Mouse (Mus musculus) bone marrow macrophage, adult 2 months (primary cell): ENCODE results near the gene Gm45021. TPM values are rescaled to one million over a fixed set of nuclear protein-coding genes. Genes with fewer than 3 reads are reported as not detected.

Experiments
- H3K27ac ChIP-seq: 2 replicates; pipeline ENCODE4 v1.5.1; 2012; ENCODE audit warnings: low read depth, low read length; ENCODE audit not compliant: insufficient read depth
- H3K4me1 ChIP-seq: 2 replicates; pipeline ENCODE4 v1.6.1; 2012; ENCODE audit warnings: low read length; ENCODE audit not compliant: control insufficient read depth, insufficient read depth
- H3K4me3 ChIP-seq: 2 replicates; pipeline ENCODE4 v1.5.1; 2012; ENCODE audit warnings: mild to moderate bottlenecking, low read length, moderate library complexity; ENCODE audit not compliant: insufficient read depth
- CTCF ChIP-seq: IDR thresholded peaks from 2 replicates; pipeline ENCODE4 v1.5.1; 2012; ENCODE audit warnings: low read depth, mild to moderate bottlenecking, low read length, moderate library complexity
- POLR2A ChIP-seq: IDR thresholded peaks from 2 replicates; pipeline ENCODE4 v1.6.1; 2012; ENCODE audit warnings: mild to moderate bottlenecking, low read depth, low read length, borderline replicate concordance
- polyA plus RNA-seq: library from polyadenylated mRNA; stranded (reverse); fragments of >200 nt; gene quantifications from 2 replicates; pipeline ENCODE4 v1.2.4, GENCODE M21; 2012; ENCODE audit not compliant: missing spikeins, insufficient read depth, insufficient read length

Gm45021 gene
- polyA plus RNA-seq, 1 experiment, result not detected

DNA sequence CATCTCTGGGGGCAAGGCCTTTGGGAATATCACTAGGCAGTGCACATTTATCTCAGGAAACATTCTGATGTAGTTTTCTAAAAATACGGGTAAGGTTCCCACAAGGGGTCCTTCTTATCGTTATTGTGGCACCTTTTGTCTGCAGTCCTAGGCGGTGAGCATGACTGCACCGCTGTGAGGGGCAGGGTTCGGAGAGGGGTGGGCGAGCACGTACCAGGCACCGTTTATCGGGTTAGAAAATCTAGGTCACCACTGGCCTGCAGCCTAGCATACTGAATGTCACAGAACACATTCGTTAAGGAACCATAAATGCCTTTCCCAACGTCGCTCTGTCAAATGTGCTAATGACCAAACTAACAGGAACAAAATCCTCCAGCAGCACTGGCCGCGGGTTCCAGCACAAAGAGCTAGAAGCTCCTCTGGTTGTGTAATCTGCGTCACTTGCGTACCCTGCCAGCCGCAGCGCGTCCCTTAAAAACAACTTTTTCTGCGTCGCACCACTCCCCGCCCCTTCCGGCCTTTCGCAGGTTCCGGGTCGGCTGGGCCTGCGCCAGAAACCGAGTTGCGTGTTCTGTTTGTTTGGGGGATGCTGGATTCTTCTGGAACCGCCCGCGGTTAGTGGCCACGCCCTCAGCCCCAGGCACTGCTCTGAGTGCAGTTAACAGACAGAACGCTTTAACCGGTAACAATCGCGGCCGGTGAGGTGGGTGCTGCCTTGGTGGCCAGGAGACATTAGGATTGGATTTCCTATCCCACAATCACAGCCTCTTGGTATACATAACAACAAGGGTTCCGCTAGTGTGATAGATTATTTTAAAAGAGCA is 34.9 kb upstream of the Gm45021 start, which contains the start of gene Lrrc61:
TSS of gene Lrrc61 (plus strand) at position 517 of the 824 bp plus-strand sequence.
- Histone ChIP-seq H3K4me3 (peak within 1 kb of the TSS; percentile 68), H3K4me1 (peaks cover 7% of the 10 kb centered on the region; the same call in 1 of the 2 replicates), H3K27ac (peak within 1 kb of the TSS; percentile 93)
- TF ChIP-seq CTCF, result no peak
- no peak for TF ChIP-seq POLR2A

DNA sequence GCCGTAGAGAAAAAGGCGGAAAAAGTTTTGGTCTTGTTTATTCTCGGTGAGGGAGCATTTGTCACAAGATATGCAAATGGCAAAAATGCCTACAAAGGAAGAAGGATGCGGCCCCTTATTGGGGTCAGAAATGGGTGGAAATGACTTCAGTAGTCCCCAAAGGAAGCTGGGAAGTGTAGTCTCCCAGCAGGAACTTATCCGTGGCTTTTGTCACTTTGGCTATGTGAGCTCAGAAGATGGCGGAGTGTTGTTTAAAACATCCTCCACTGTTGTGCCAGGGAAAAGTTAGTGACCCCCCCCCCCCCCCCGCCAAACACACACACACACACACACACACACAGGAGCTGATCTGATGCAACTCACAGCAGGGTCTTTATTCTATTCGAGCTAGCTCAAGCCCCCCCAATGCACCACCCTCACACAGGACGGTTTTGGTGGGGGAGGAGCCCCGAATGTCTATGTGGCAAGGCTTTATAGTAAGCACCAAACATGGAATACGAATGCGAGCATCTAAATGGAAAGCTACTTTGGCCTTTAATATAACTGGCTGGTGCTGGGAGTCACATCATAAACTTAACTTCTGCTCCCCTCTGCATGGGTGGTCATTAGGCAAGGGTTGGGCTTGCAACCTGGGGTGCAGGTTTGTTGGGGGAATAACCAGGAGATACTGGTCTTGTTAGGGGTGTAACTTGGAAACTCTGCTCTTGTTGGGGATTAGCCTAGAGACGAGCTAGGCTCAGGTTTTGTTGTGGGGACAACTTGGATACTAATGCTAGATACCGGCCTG is 34.1 kb upstream of the Gm45021 start:
- peak overlapping the region; percentile 68 for H3K4me3 ChIP-seq
- peaks cover 7% of the 10 kb centered on the region; the same call in 1 of the 2 replicates for H3K4me1 ChIP-seq
- H3K27ac ChIP-seq, result peak overlapping the region; percentile 93
- TF ChIP-seq CTCF, result no peak
- TF ChIP-seq POLR2A, result no peak

DNA sequence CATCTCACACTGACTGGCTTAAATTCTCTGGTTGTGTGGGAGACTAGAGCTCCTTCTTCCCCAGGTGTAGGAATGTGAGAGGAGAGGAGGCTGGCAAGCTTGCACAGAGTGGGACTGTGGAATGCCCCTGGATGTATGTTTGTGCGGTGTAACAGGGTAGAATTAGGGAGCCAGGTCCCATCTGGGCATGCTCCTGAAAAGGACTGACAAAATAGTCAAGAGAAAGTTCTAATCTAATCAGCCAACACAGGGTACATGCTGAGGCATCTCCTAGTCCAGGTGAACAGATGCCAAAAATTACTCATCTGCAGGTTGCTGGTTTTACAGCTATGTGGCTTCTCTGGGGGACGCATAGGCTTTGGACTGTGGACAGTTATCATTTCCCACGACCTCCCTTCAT is 33.5 kb upstream of the Gm45021 start:
- Histone ChIP-seq H3K4me3 (peak overlapping the region; percentile 68; the same call in 1 of the 2 replicates), H3K27ac (no peak overlapping the region), H3K4me1 (peaks cover 7% of the 10 kb centered on the region; the same call in 1 of the 2 replicates)
- TF ChIP-seq POLR2A (no peak), CTCF (no peak)

DNA sequence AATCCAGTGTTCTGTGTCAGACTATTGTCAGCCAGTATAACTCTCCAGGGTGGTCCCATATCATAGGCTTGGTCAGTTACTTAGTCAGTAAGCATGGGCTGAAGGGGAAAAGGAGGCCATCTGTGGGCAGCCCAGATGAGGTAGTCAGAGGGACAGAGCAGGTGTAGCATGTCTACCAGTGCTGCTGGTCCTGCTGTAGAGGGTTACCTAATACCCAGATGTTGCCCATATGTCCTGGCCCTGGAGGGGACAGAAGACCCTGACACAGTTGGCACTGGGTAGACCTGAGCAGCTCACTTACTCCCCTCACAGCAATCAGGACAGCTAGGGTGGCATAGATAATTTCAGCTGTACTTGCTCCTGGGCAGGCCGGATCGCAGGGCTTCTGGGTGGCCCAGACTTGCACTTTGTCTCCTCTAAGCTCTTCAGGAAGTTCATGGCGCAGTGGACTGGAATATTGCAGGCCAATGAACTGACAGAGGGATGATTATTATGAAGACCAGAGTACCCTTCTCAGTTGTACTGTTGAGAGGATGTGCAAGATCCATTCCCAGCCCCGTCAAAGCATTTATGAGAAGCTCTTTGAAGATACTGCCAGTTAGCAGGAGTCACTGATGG is 23.6 kb upstream of the Gm45021 start:
- no peak overlapping the region for H3K4me3 ChIP-seq
- H3K27ac ChIP-seq, result no peak overlapping the region
- TF ChIP-seq CTCF (no peak), POLR2A (no peak)
- no peaks in the 10 kb centered on the region for H3K4me1 ChIP-seq

DNA sequence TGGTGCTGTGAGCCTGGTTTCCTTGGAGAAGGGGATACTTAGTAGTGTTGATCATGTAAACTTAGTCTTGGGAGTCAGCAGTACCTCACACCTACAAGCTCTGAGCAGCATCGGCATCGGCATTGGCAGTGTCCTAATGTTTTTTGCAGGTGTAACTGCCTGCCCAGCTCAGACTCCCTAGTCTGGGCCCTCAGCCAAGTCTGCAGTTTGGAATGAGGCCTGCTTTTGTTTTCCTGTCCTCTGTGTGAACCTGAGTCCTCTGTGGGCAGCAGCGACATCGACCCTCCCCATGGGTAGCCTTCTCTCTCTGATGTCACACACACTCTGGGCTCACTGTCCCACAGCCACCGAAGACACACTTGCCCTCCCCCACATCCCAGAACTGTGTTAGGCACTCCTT is 23.1 kb upstream of the Gm45021 start:
- no peak overlapping the region for H3K27ac ChIP-seq

DNA sequence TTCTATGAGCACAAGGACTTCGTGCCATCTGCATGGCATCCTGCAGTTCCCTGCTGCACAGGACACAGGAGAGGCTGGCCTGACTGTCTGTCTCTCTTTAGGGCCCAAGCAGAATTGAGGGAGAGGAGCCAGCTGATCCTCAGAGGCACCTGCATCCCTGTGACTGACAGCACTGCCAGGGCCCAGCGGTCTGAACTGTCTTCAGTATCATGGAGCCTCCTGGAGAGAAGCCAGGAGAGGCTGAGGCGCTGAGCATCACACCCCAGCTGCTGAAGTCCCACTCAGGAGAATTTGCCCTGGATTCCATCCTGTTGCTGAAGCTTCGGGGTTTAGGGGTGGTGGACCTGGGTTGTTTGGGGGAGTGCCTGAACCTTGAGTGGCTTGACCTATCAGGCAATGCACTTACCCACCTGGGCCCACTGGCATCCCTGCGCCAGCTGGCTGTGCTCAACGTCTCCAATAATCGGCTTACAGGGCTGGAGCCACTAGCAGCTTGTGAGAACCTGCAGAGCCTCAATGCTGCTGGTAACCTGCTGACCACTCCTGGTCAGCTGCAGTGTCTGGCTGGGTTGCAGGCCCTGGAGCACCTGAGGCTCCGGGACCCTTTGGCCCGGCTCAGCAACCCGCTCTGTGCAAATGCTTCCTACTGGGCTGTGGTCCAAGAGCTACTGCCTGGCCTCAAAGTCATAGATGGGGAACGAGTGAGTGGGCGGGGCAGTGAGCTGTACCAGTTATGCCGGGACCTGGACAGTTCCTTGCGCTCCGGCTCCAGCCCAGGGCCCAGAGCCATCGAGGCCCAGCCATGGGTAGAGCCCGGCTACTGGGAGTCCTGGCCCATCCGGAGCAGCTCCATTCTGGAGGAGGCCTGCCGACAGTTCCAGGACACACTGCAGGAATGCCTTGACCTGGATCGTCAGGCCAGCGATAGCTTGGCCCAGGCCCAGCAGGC is 21.1 kb upstream of the Gm45021 start:
- Histone ChIP-seq H3K27ac (no peak overlapping the region), H3K4me1 (no peaks in the 10 kb centered on the region), H3K4me3 (no peak overlapping the region)
- TF ChIP-seq POLR2A, result no peak
- no peak for TF ChIP-seq CTCF

More for the DNA sequence above, 23.1 kb upstream of the Gm45021 start:
- TF ChIP-seq CTCF (no peak), POLR2A (no peak)
- no peak overlapping the region for H3K4me3 ChIP-seq
- H3K4me1 ChIP-seq, result no peaks in the 10 kb centered on the region

DNA sequence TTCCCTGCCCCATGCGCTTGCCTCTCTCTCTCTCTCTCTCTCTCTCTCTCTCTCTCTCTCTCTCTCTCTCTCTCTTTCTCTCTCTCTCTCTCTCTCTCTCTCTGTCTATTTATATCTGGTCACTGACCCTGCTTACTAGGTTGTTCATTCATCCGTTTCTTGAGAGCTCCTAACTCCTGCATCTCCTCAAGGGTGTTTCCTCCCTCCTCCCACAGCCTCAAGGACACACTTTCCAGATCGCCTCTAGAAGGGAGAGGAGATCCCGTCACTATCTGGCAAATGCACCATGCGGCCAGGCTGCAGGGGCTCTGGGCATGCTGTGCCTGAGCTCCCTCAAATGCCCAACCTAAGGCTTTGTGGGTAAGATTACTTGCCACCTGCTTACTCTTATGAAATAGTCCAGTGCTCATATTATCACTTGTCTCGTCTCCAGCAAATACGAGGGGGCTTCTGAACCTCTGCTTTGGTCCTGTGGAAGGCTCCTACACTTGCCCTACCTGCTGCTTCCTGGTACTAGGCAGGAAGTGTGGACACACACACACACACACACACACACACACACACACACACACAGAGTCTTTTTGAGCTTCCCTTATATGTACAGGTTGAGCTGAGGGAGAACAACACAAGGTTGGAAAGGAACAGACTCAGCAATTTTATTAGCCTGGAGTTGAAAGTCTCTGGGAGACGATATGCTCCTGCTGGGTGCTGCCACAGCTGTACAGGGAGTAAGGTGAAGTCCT is 20.2 kb upstream of the Gm45021 start:
- no peaks in the 10 kb centered on the region for H3K4me1 ChIP-seq
- H3K4me3 ChIP-seq, result no peak overlapping the region
- TF ChIP-seq POLR2A (no peak), CTCF (no peak)
- no peak overlapping the region for H3K27ac ChIP-seq

DNA sequence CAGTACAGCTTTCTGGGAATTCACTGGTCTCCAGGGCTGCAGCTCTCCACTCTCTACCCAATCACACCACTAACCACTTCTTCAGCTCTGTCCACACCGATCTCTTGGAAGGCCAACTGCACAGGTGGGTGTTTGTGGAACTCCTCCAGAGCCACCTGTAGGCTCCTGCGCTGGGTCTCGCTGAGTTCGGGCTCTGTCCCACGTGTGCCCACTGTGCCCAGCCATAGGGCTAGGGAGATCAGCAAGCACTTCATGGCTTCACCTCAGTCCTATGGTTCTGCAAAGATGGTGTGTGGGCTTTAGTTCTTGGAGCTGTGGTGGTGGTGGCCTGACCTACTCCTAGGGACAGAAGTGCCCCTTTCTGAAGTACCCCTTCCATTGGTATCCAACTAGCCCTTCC is 17.4 kb upstream of the Gm45021 start:
- TF ChIP-seq CTCF (no peak), POLR2A (no peak)
- Histone ChIP-seq H3K4me3 (no peak overlapping the region), H3K27ac (no peak overlapping the region), H3K4me1 (no peaks in the 10 kb centered on the region)
